Mouse (Mus musculus): ENCODE results near the gene Dzip1l. TPM values are rescaled to one million over a fixed set of nuclear protein-coding genes. Genes with fewer than 3 reads are reported as not detected.

Gene Dzip1l
- total and polyA plus RNA-seq, 2 experiments from 2014 or later: 7.2 to 30.5 TPM

- Histone ChIP-seq H3K4me3 (ENCODE audit: low read depth, low read length) (no peak overlapping the region), H3K9ac (replicated peaks; ENCODE audit: low read depth, low read length) (no peak overlapping the region), H3K4me2 (ENCODE audit: low read depth, low read length) (no peak overlapping the region), H3K36me3 (replicated peaks; ENCODE audit: control insufficient read depth, insufficient read depth, low read length) (no peaks in the 10 kb centered on the region), H3K27ac (ENCODE audit: low read depth) (no peak overlapping the region), H3K4me1 (ENCODE audit: control insufficient read depth, insufficient read depth) (peaks cover 4% of the 10 kb centered on the region), H3K9me3 (replicated peaks; ENCODE audit: control insufficient read depth, low read length) (peaks cover 5% of the 10 kb centered on the region; the same call in 1 of the 2 replicates), H3K27me3 (ENCODE audit: control insufficient read depth, insufficient read depth, low read length) (no peaks in the 10 kb centered on the region)
- TF ChIP-seq CTCF (IDR thresholded peaks at IDR 0.05; ENCODE audit: low read depth) (no peak), EP300 (IDR thresholded peaks at IDR 0.05; ENCODE audit: low read depth) (no peak)
- DNase-seq (ENCODE audit: low spot score) (no peak), ATAC-seq (ENCODE audit: insufficient read depth, low read depth) (no peak)
- 62% methylated on average over 6 of the region's 6 CpGs for WGBS
These were observed 5.2 kb upstream of the Dzip1l start for GRCm38 (mm10) chr9:99624117-99624516.

GRCm38 (mm10) chr9:99628581-99628980 is 715 bp upstream of the Dzip1l start:
- peaks cover 9% of the 10 kb centered on the region for H3K4me1 ChIP-seq (ENCODE audit: control insufficient read depth, insufficient read depth)
- H3K27ac ChIP-seq (ENCODE audit: low read depth): peak overlapping the region; percentile 80; the same call in 1 of the 2 replicates
- ATAC-seq (ENCODE audit: insufficient read depth, low read depth) (no peak), DNase-seq (ENCODE audit: low spot score) (no peak)
- no peaks in the 10 kb centered on the region for H3K27me3 ChIP-seq (ENCODE audit: control insufficient read depth, insufficient read depth, low read length)
- no peak overlapping the region for H3K9ac ChIP-seq (replicated peaks; ENCODE audit: low read depth, low read length)
- H3K4me2 ChIP-seq (ENCODE audit: low read depth, low read length): peak overlapping the region; percentile 73
- no peak overlapping the region for H3K4me3 ChIP-seq (ENCODE audit: low read depth, low read length)
- 68% methylated on average over 4 of the region's 4 CpGs for WGBS
- no peak for TF ChIP-seq CTCF (IDR thresholded peaks at IDR 0.05; ENCODE audit: low read depth)
- TF ChIP-seq EP300 (IDR thresholded peaks at IDR 0.05; ENCODE audit: low read depth): no peak
- no peaks in the 10 kb centered on the region for H3K36me3 ChIP-seq (replicated peaks; ENCODE audit: control insufficient read depth, insufficient read depth, low read length)
- H3K9me3 ChIP-seq (replicated peaks; ENCODE audit: control insufficient read depth, low read length): peaks cover 5% of the 10 kb centered on the region; the same call in 1 of the 2 replicates

- Histone ChIP-seq H3K9ac (replicated peaks; ENCODE audit: low read depth, low read length) (peak overlapping the region; percentile 50), H3K27me3 (ENCODE audit: control insufficient read depth, insufficient read depth, low read length) (no peaks in the 10 kb centered on the region), H3K4me1 (ENCODE audit: control insufficient read depth, insufficient read depth) (peaks cover 9% of the 10 kb centered on the region), H3K27ac (ENCODE audit: low read depth) (peak overlapping the region; percentile 80), H3K36me3 (replicated peaks; ENCODE audit: control insufficient read depth, insufficient read depth, low read length) (no peaks in the 10 kb centered on the region), H3K9me3 (replicated peaks; ENCODE audit: control insufficient read depth, low read length) (peaks cover 5% of the 10 kb centered on the region; the same call in 1 of the 2 replicates), H3K4me2 (ENCODE audit: low read depth, low read length) (peak overlapping the region; percentile 73), H3K4me3 (ENCODE audit: low read depth, low read length) (peak overlapping the region; percentile 54)
- no peak for TF ChIP-seq CTCF (IDR thresholded peaks at IDR 0.05; ENCODE audit: low read depth)
- no peak for TF ChIP-seq EP300 (IDR thresholded peaks at IDR 0.05; ENCODE audit: low read depth)
- WGBS: 1% methylated on average over 11 of the region's 11 CpGs
- DNase-seq (ENCODE audit: low spot score) (peak; percentile 11), ATAC-seq (ENCODE audit: insufficient read depth, low read depth) (no peak)
These were observed 775 bp downstream of the Dzip1l start for GRCm38 (mm10) chr9:99630071-99630470.

GRCm38 (mm10) chr9:99630528-99631125 is 1.3 kb downstream of the Dzip1l start:
- H3K4me2 ChIP-seq (ENCODE audit: low read depth, low read length): peak overlapping the region; percentile 73
- peaks cover 9% of the 10 kb centered on the region for H3K4me1 ChIP-seq (ENCODE audit: control insufficient read depth, insufficient read depth)
- H3K9me3 ChIP-seq (replicated peaks; ENCODE audit: control insufficient read depth, low read length): peaks cover 5% of the 10 kb centered on the region; the same call in 1 of the 2 replicates
- H3K27ac ChIP-seq (ENCODE audit: low read depth): peak overlapping the region; percentile 80
- H3K4me3 ChIP-seq (ENCODE audit: low read depth, low read length): peak overlapping the region; percentile 54
- peak overlapping the region; percentile 50 for H3K9ac ChIP-seq (replicated peaks; ENCODE audit: low read depth, low read length)
- no peaks in the 10 kb centered on the region for H3K27me3 ChIP-seq (ENCODE audit: control insufficient read depth, insufficient read depth, low read length)
- DNase-seq (ENCODE audit: low spot score) (no peak), ATAC-seq (ENCODE audit: insufficient read depth, low read depth) (no peak)
- WGBS: 32% methylated on average over 9 of the region's 9 CpGs
- no peak for TF ChIP-seq CTCF (IDR thresholded peaks at IDR 0.05; ENCODE audit: low read depth)
- TF ChIP-seq EP300 (IDR thresholded peaks at IDR 0.05; ENCODE audit: low read depth): no peak
- H3K36me3 ChIP-seq (replicated peaks; ENCODE audit: control insufficient read depth, insufficient read depth, low read length): no peaks in the 10 kb centered on the region

GRCm38 (mm10) chr9:99631781-99632180 is 2.5 kb downstream of the Dzip1l start:
- ATAC-seq (ENCODE audit: insufficient read depth, low read depth) (no peak), DNase-seq (ENCODE audit: low spot score) (no peak)
- 0 out of 2 replicates have a peak, but pooled peaks cover under 1% of the 10 kb centered on the region for H3K36me3 ChIP-seq (replicated peaks; ENCODE audit: control insufficient read depth, insufficient read depth, low read length)
- H3K9me3 ChIP-seq (replicated peaks; ENCODE audit: control insufficient read depth, low read length): peaks cover 5% of the 10 kb centered on the region; the same call in 1 of the 2 replicates
- H3K9ac ChIP-seq (replicated peaks; ENCODE audit: low read depth, low read length): no peak overlapping the region
- 46% methylated on average over 2 of the region's 2 CpGs for WGBS
- peak overlapping the region; percentile 38 for H3K4me2 ChIP-seq (ENCODE audit: low read depth, low read length)
- TF ChIP-seq CTCF (IDR thresholded peaks at IDR 0.05; ENCODE audit: low read depth) (no peak), EP300 (IDR thresholded peaks at IDR 0.05; ENCODE audit: low read depth) (no peak)
- no peak overlapping the region for H3K27ac ChIP-seq (ENCODE audit: low read depth)
- no peak overlapping the region for H3K4me3 ChIP-seq (ENCODE audit: low read depth, low read length)
- H3K27me3 ChIP-seq (ENCODE audit: control insufficient read depth, insufficient read depth, low read length): no peaks in the 10 kb centered on the region
- H3K4me1 ChIP-seq (ENCODE audit: control insufficient read depth, insufficient read depth): peaks cover 9% of the 10 kb centered on the region
